Mouse (Mus musculus) right cerebral cortex, adult 2 months (tissue): Measurements from ENCODE around the gene Fbxo46.
"Not testable (repeated sequence)": the region's sequence is repeated elsewhere in the genome, so short reads cannot be mapped to it uniquely, and the experiment has no call there.

ENCODE experiments used
- DNase-seq, 2 experiments: peaks; one replicate each; pipeline ENCODE4 v3.0.0; 2021 to 2022; ENCODE audit warnings: low spot score in 2 of 2

The Fbxo46 gene

GRCm38 (mm10) chr7:19119631-19120429, at the start of gene Fbxo46:
Fbxo46 (plus strand) TSS chr7:19119859.
- peak; percentile 93 to 94 for DNase-seq

- not testable (repeated sequence) for DNase-seq
Measured at GRCm38 (mm10) chr7:19071024-19071423, 48.6 kb upstream of the Fbxo46 start.

GRCm38 (mm10) chr7:19073504-19073903, 46.2 kb upstream of the Fbxo46 start:
- DNase-seq, result no peak

- DNase-seq, result no peak
Measured at GRCm38 (mm10) chr7:19074494-19074893, 45.2 kb upstream of the Fbxo46 start.

- no peak for DNase-seq
Measured at GRCm38 (mm10) chr7:19075231-19075630, 44.4 kb upstream of the Fbxo46 start.

GRCm38 (mm10) chr7:19075723-19076585, 43.7 kb upstream of the Fbxo46 start, which contains the start of gene Dmwd:
Dmwd (plus strand) TSS chr7:19076227.
- DNase-seq, result peak; percentile 96 to 97

- DNase-seq, result no peak
Measured at GRCm38 (mm10) chr7:19076586-19076991, 43.1 kb upstream of the Fbxo46 start.

GRCm38 (mm10) chr7:19077761-19078160, 41.9 kb upstream of the Fbxo46 start:
- no peak for DNase-seq

GRCm38 (mm10) chr7:19078732-19079131, 40.9 kb upstream of the Fbxo46 start:
- DNase-seq, result no peak

- DNase-seq, result no peak
Measured at GRCm38 (mm10) chr7:19080451-19080950, 39.2 kb upstream of the Fbxo46 start.

- no peak for DNase-seq
Measured at GRCm38 (mm10) chr7:19082171-19082570, 37.5 kb upstream of the Fbxo46 start.

- no peak for DNase-seq
Measured at GRCm38 (mm10) chr7:19083096-19083495, 36.6 kb upstream of the Fbxo46 start.

- no peak for DNase-seq
Measured at GRCm38 (mm10) chr7:19083701-19084100, 36.0 kb upstream of the Fbxo46 start, which contains the start of gene Dmpk. Dmpk (plus strand) TSS chr7:19083849.

- no peak for DNase-seq
Measured at GRCm38 (mm10) chr7:19084277-19084771, 35.3 kb upstream of the Fbxo46 start.

GRCm38 (mm10) chr7:19084921-19085473, 34.7 kb upstream of the Fbxo46 start:
- DNase-seq, result no peak

- DNase-seq, result no peak
Measured at GRCm38 (mm10) chr7:19085495-19085894, 34.2 kb upstream of the Fbxo46 start.

- no peak for DNase-seq
Measured at GRCm38 (mm10) chr7:19086042-19086441, 33.6 kb upstream of the Fbxo46 start.

- DNase-seq, result no peak
Measured at GRCm38 (mm10) chr7:19086760-19087159, 32.9 kb upstream of the Fbxo46 start.

- DNase-seq, result peak in 1 of 2 experiments; percentile 59
Measured at GRCm38 (mm10) chr7:19088813-19089212, 30.8 kb upstream of the Fbxo46 start.

- no peak for DNase-seq
Measured at GRCm38 (mm10) chr7:19091913-19092312, 27.7 kb upstream of the Fbxo46 start.

- DNase-seq, result peak in 1 of 2 experiments; percentile 25
Measured at GRCm38 (mm10) chr7:19092381-19093173, 27.1 kb upstream of the Fbxo46 start.
